Mouse (Mus musculus): ENCODE data around the gene Cyp4f17. TPM values are rescaled to one million over a fixed set of nuclear protein-coding genes. Genes with fewer than 3 reads are reported as not detected.

Gene Cyp4f17
- 6.1 and 7.1 TPM in 2 replicates for polyA plus RNA-seq (2016; fragmentation: Nextera tagmentation; extraction: Ambion mirVana)

DNA sequence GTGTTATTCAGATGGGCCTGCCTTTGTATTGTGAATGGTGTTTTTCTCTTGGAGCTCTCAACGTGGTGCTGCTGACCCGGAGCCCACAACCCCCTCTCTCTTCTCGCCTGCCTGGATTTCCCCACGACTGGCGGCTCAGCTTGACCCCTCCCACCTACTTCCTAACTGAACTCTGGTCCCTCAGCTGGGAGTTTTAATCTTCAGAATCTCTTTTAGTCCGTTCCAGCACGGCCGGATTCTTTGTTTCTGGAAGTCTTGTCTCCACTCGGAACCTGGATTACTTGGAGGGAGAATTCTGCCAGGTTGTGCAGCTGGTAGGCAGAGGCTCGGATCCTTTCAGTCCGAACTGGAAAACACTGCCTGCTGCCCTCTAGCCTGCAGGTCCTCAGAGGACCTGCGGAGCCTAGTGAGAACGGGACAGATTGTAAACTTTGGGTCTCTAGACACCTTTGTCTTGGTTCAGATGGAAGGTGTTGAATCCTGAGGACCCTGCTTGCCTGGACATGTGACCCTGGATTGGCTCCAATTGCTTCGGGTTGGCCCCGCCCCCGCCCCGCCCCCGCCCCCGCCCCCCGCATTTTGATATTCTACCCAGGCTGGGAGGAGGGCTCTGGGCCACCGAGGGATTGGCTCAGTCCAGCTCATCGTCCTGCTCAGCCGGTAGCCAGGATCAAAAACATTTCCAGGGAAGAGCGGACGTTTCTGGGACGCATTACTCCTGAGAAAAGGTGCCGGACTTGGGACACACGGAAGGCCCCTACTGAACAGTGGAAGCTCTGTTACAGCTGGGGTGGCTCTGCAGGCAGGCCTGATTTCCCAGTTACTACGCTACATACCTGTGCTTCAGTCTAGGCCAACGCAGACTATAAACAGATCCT lies at the start of gene Cyp4f17:
Cyp4f17 (plus strand) TSS at position 200 of the 878 bp plus-strand sequence.
- Histone ChIP-seq H3K27me3 (replicated peaks) (no peaks in the 10 kb centered on the region), H3K27ac (ENCODE audit: poor library complexity, severe bottlenecking) (peak within 1 kb of the TSS; percentile 88), H3K36me3 (0 out of 2 replicates have a peak, but pooled peaks cover 10% of the 10 kb centered on the region), H3K9me3 (replicated peaks) (no peaks in the 10 kb centered on the region), H3K4me2 (peak within 1 kb of the TSS; percentile 90), H3K9ac (peak within 1 kb of the TSS; percentile 77), H3K4me1 (replicated peaks) (peaks cover 25% of the 10 kb centered on the region), H3K4me3 (peak within 1 kb of the TSS; percentile 56)
- peak; percentile 89 for ATAC-seq (ENCODE audit: insufficient number of reproducible peaks, low FRiP score)
- WGBS, result under 1% methylated on average over 30 of the region's 30 CpGs

DNA sequence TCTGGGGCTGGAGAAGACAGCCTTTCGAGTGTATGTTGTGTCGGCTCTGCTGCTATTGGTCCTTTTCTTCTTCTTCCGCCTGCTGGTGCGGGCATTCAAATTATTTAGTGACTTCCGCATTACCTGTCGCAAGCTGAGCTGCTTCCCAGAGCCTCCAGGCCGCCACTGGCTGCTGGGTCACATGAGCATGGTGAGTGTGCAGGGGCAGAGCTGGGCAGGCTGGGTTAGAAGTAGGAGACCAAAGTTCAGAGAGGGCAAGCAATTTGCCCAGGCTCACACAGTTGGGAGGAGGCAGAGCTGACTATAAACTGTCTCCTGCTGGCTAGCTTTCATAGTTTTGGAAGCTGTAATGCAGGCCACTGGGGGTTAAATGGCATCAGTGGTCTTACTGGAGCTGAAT lies 37.4 kb upstream of the Cyp4f17 start:
- Histone ChIP-seq H3K4me1 (replicated peaks) (no peaks in the 10 kb centered on the region), H3K9ac (no peak overlapping the region), H3K27ac (ENCODE audit: poor library complexity, severe bottlenecking) (no peak overlapping the region), H3K36me3 (no peaks in the 10 kb centered on the region), H3K9me3 (replicated peaks) (no peaks in the 10 kb centered on the region), H3K27me3 (replicated peaks) (peaks cover 11% of the 10 kb centered on the region; the same call in 1 of the 2 replicates), H3K4me3 (no peak overlapping the region), H3K4me2 (no peak overlapping the region)
- ATAC-seq (ENCODE audit: insufficient number of reproducible peaks, low FRiP score), result no peak
- WGBS, result 53% methylated on average over 7 of the region's 7 CpGs

GRCm38 (mm10) chr17:32470795-32471194 lies 35.1 kb upstream of the Cyp4f17 start:
- H3K36me3 ChIP-seq, result no peaks in the 10 kb centered on the region
- H3K27ac ChIP-seq (ENCODE audit: poor library complexity, severe bottlenecking), result no peak overlapping the region
- no peak overlapping the region for H3K4me2 ChIP-seq
- no peak for ATAC-seq (ENCODE audit: insufficient number of reproducible peaks, low FRiP score)
- WGBS, result 77% methylated on average over 4 of the region's 4 CpGs
- no peak overlapping the region for H3K4me3 ChIP-seq
- H3K9ac ChIP-seq, result no peak overlapping the region
- no peaks in the 10 kb centered on the region; the same call in 1 of the 2 replicates for H3K27me3 ChIP-seq (replicated peaks)
- no peaks in the 10 kb centered on the region for H3K4me1 ChIP-seq (replicated peaks)
- H3K9me3 ChIP-seq (replicated peaks), result no peaks in the 10 kb centered on the region

- Histone ChIP-seq H3K27me3 (replicated peaks) (peaks cover 6% of the 10 kb centered on the region), H3K9ac (no peak overlapping the region), H3K36me3 (no peaks in the 10 kb centered on the region), H3K4me3 (no peak overlapping the region), H3K27ac (ENCODE audit: poor library complexity, severe bottlenecking) (no peak overlapping the region), H3K4me2 (no peak overlapping the region), H3K9me3 (replicated peaks) (no peaks in the 10 kb centered on the region), H3K4me1 (replicated peaks) (no peaks in the 10 kb centered on the region)
- no peak for ATAC-seq (ENCODE audit: insufficient number of reproducible peaks, low FRiP score)
- 62% methylated on average over 7 of the region's 7 CpGs for WGBS
Observed at GRCm38 (mm10) chr17:32472176-32472575, 33.7 kb upstream of the Cyp4f17 start.

DNA sequence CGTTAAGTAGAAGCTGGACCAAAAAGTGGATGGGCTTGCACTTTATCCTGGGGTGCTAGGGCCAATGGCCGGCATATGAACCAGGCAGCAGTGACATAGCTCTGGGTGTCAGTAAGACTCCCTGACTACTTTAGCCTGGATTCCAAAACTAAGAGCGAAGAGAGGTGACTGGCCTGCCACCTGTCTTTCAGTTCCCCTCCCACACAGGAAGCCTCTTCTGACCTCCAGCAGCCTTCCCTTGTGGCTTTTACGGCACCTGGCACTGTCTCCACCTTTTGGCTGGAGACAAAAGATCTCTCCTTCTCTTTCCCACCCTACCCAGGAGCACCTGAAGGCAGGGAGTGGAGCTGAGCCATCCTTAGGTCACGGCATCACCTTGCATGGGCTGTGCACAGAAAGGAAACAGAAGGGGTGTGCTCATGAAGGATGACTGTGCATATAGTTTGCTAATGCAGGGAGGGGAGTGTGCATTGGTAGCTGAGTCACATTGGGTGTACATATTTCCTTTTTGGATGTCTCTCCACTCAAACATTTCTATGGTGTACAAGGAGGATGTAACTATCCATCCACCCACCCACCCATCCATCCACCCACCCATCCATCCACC lies 30.8 kb upstream of the Cyp4f17 start:
- Histone ChIP-seq H3K9me3 (replicated peaks) (no peaks in the 10 kb centered on the region), H3K4me3 (no peak overlapping the region), H3K4me2 (no peak overlapping the region), H3K9ac (no peak overlapping the region), H3K27ac (ENCODE audit: poor library complexity, severe bottlenecking) (no peak overlapping the region), H3K4me1 (replicated peaks) (no peaks in the 10 kb centered on the region), H3K36me3 (no peaks in the 10 kb centered on the region), H3K27me3 (replicated peaks) (peaks cover 22% of the 10 kb centered on the region)
- no peak for ATAC-seq (ENCODE audit: insufficient number of reproducible peaks, low FRiP score)
- WGBS, result 80% methylated on average over 5 of the region's 5 CpGs

GRCm38 (mm10) chr17:32477204-32477603 lies 28.6 kb upstream of the Cyp4f17 start:
- no peak for ATAC-seq (ENCODE audit: insufficient number of reproducible peaks, low FRiP score)
- Histone ChIP-seq H3K27me3 (replicated peaks) (peaks cover 39% of the 10 kb centered on the region), H3K36me3 (no peaks in the 10 kb centered on the region), H3K4me1 (replicated peaks) (no peaks in the 10 kb centered on the region), H3K9me3 (replicated peaks) (no peaks in the 10 kb centered on the region), H3K4me3 (no peak overlapping the region), H3K9ac (no peak overlapping the region), H3K27ac (ENCODE audit: poor library complexity, severe bottlenecking) (no peak overlapping the region), H3K4me2 (no peak overlapping the region)
- 86% methylated on average over 1 of the region's 1 CpGs for WGBS

DNA sequence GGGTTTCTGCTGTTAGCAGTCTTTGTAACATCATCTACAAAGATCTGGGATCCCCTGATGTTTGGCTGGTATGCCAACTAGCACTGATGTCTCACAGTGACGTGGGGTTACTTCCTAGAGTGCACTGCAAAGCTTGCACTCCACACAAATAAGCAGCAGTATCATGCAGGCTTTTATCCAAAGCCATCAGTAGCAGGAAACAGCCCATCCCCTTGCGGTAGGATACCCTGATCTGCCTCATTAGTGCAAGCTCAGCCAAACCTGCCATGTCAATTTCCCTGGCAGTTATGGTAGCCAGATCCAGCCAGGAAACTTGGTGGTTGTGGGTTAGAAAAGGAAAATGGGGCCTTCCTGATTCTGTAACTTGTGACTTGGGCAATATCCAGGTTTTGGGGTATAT lies 27.1 kb upstream of the Cyp4f17 start:
- no peaks in the 10 kb centered on the region for H3K9me3 ChIP-seq (replicated peaks)
- H3K27ac ChIP-seq (ENCODE audit: poor library complexity, severe bottlenecking), result no peak overlapping the region
- H3K4me1 ChIP-seq (replicated peaks), result no peaks in the 10 kb centered on the region
- no peak overlapping the region for H3K9ac ChIP-seq
- H3K36me3 ChIP-seq, result no peaks in the 10 kb centered on the region
- no peak for ATAC-seq (ENCODE audit: insufficient number of reproducible peaks, low FRiP score)
- peaks cover 52% of the 10 kb centered on the region for H3K27me3 ChIP-seq (replicated peaks)
- WGBS, result 62% methylated on average over 2 of the region's 2 CpGs
- no peak overlapping the region for H3K4me3 ChIP-seq
- H3K4me2 ChIP-seq, result no peak overlapping the region

DNA sequence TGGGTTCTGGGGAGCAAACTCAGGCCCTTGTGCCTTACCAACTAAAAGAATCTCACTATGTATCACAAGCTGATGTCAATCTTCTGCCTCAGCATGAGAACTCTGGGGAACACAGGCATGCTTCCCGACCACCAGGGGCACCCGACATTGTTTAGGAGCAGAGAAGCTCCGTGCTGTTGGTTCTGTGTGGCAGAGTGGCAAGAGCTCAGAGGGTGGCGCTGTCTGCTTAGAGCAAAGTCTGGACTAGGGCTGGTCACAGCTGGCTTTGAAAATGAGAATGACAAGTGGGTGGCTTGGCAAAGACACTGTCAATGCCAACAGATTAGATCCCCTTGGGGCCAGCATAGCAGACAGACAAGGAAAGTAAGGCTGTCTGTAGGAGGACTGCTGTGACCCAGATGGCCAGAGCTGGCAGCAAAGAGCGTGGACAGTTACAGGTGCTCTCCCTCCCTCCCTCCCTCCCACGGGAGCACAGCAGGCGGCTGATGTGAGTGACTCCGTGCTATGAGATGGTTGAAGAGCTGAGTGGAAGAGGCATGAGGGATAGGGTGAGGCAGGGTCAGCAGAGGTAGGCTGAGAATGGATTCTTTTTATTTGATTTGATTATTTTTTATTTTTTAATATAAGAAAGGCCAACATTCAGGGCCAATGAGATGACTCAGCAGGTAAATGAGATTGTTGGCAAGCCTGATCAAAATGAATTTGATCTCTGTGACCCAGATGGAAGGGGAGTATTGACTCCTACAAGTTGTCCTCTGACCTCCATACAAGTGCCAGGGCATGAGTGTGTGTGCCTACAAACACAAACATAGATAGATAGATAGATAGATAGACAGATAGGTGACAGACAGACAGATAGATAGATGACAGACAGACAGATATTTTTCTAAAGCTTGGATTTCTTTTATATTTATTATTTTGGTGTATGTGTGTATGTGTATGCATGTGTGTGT lies 26.0 kb upstream of the Cyp4f17 start:
- 20% methylated on average over 8 of the region's 8 CpGs for WGBS
- no peak for ATAC-seq (ENCODE audit: insufficient number of reproducible peaks, low FRiP score)
- Histone ChIP-seq H3K9me3 (replicated peaks) (no peaks in the 10 kb centered on the region), H3K4me1 (replicated peaks) (no peaks in the 10 kb centered on the region), H3K27ac (ENCODE audit: poor library complexity, severe bottlenecking) (no peak overlapping the region), H3K9ac (no peak overlapping the region), H3K27me3 (replicated peaks) (peaks cover 62% of the 10 kb centered on the region), H3K4me2 (no peak overlapping the region), H3K36me3 (no peaks in the 10 kb centered on the region), H3K4me3 (no peak overlapping the region)

DNA sequence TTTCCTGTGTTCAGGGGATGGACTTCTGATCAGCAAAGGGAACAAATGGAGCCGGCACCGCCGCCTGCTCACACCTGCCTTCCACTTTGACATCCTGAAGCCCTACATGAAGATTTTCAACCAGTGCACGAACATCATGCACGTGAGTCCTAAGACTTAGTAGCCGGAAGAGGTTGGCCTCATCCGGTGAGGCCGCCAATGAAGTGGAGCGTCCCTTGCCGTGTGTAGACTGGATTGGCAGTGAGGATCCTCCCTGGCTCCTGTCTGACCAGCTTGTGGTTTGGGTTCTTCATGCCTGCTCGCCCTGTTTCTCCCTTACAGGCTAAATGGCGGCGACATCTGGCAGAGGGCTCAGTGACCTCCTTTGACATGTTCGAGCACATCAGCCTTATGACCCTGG lies 24.1 kb upstream of the Cyp4f17 start:
- H3K9ac ChIP-seq, result no peak overlapping the region
- H3K4me1 ChIP-seq (replicated peaks), result no peaks in the 10 kb centered on the region
- 71% methylated on average over 14 of the region's 14 CpGs for WGBS
- H3K9me3 ChIP-seq (replicated peaks), result no peaks in the 10 kb centered on the region
- H3K27ac ChIP-seq (ENCODE audit: poor library complexity, severe bottlenecking), result no peak overlapping the region
- no peaks in the 10 kb centered on the region for H3K36me3 ChIP-seq
- H3K4me2 ChIP-seq, result no peak overlapping the region
- ATAC-seq (ENCODE audit: insufficient number of reproducible peaks, low FRiP score), result no peak
- H3K27me3 ChIP-seq (replicated peaks), result peaks cover 66% of the 10 kb centered on the region
- no peak overlapping the region for H3K4me3 ChIP-seq

- Histone ChIP-seq H3K4me1 (replicated peaks) (no peaks in the 10 kb centered on the region), H3K9me3 (replicated peaks) (no peaks in the 10 kb centered on the region), H3K27me3 (replicated peaks) (peaks cover 64% of the 10 kb centered on the region), H3K27ac (ENCODE audit: poor library complexity, severe bottlenecking) (no peak overlapping the region), H3K9ac (no peak overlapping the region), H3K4me3 (no peak overlapping the region), H3K4me2 (peak overlapping the region; percentile 44), H3K36me3 (no peaks in the 10 kb centered on the region)
- 0 out of 2 replicates have a peak, but pooled peaks have one; percentile 42 for ATAC-seq (ENCODE audit: insufficient number of reproducible peaks, low FRiP score)
- 16% methylated on average over 18 of the region's 18 CpGs for WGBS
Observed at GRCm38 (mm10) chr17:32483200-32483599, 22.6 kb upstream of the Cyp4f17 start.
